Mouse (Mus musculus): ENCODE results near the gene Ccdc50. TPM values are rescaled to one million over a fixed set of nuclear protein-coding genes. Genes with fewer than 3 reads are reported as not detected.

Gene Ccdc50
- polyA plus RNA-seq, 1 experiment from 2014 or later = 30.5 TPM

DNA sequence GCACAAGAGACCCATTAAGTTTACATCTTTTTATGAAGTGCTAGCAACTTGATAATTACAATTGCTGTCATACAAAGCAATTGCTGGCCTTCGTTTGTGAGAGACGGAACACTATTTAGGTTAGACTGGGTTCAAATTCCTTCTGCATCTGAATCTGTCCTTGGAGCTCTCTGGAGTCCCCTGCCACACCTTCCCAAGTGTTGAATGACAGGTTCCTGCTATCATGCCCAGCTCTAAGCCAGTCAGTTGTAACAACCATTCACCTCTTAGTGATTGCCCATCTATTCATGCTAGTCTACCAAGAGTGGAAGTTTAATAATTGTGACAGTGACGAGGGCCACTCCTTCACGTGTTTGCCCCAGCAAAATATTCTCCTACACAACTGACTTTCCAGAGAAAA, 6.5 kb upstream of the Ccdc50 start:
- Histone ChIP-seq H3K27me3 (replicated peaks) (no peaks in the 10 kb centered on the region), H3K4me3 (no peak overlapping the region), H3K9ac (no peak overlapping the region), H3K4me1 (peaks cover 3% of the 10 kb centered on the region; the same call in 1 of the 2 replicates), H3K4me2 (no peak overlapping the region), H3K36me3 (no peaks in the 10 kb centered on the region), H3K27ac (replicated peaks) (no peak overlapping the region), H3K9me3 (no peaks in the 10 kb centered on the region)
- WGBS = 64% methylated on average over 4 of the region's 4 CpGs
- ATAC-seq (ENCODE audit: extremely low read depth, insufficient number of reproducible peaks, low FRiP score, low TSS enrichment) = no peak

DNA sequence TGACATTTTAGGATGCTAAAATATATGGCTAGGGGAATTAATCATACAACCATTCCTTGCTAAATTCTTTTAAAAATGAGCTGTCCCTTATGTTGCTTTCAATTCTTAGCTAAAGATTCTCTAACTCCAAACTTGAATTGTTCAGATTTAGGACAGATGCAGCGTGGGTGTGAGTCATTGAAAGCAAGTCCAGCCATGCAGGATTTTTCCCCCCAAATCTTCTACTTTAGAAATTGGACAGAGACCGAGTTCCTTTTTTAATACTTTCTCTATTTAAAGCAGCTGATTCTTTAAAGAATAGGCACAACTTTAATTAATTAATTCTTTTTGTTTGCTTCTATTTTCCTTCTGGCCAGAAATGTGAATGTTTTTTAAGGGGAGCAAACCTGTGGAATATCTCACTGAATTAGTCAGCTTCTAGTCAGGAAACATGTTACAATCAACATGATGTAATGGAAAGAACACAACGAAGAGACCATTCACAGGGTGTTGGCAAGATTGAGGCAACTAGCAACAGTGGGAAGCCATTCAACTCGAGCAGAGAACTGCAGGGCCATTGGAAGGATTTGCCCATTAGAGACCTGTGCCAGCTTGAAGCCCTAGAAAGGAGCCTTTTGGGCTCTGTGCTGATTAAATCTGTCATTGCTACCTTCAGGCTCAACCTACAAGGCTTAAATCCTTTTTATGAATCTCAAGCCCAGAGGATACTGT, 3.6 kb upstream of the Ccdc50 start:
- WGBS = 53% methylated on average over 4 of the region's 4 CpGs
- no peak overlapping the region for H3K4me2 ChIP-seq
- H3K4me1 ChIP-seq = peaks cover 17% of the 10 kb centered on the region
- no peaks in the 10 kb centered on the region for H3K36me3 ChIP-seq
- no peaks in the 10 kb centered on the region for H3K9me3 ChIP-seq
- H3K4me3 ChIP-seq = no peak overlapping the region
- H3K27me3 ChIP-seq (replicated peaks) = no peaks in the 10 kb centered on the region
- no peak overlapping the region for H3K27ac ChIP-seq (replicated peaks)
- no peak for ATAC-seq (ENCODE audit: extremely low read depth, insufficient number of reproducible peaks, low FRiP score, low TSS enrichment)
- H3K9ac ChIP-seq = no peak overlapping the region

DNA sequence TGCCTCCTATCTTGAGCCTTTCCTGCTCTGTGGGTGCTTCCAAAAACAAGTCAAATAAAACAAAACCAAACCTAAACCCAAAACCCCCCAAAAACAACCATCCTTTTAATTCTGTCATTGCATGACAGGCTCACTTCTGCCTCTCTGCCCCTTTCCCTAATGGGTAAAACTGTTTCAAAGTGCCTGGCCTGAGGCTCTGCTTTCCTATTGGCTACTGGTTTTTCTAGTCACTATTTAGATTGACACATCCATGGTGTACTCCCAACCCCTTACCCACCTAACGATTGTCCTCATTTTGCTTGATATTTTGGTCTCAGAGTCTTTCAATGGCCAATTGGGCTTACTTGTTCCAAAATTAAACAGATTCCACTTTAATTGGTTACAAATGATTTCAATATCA, 3.0 kb upstream of the Ccdc50 start:
- Histone ChIP-seq H3K27ac (replicated peaks) (no peak overlapping the region), H3K4me1 (peaks cover 23% of the 10 kb centered on the region), H3K4me3 (no peak overlapping the region), H3K36me3 (no peaks in the 10 kb centered on the region), H3K27me3 (replicated peaks) (no peaks in the 10 kb centered on the region), H3K9me3 (no peaks in the 10 kb centered on the region), H3K4me2 (no peak overlapping the region), H3K9ac (no peak overlapping the region)
- WGBS = 83% methylated on average over 1 of the region's 1 CpGs
- no peak for ATAC-seq (ENCODE audit: extremely low read depth, insufficient number of reproducible peaks, low FRiP score, low TSS enrichment)

DNA sequence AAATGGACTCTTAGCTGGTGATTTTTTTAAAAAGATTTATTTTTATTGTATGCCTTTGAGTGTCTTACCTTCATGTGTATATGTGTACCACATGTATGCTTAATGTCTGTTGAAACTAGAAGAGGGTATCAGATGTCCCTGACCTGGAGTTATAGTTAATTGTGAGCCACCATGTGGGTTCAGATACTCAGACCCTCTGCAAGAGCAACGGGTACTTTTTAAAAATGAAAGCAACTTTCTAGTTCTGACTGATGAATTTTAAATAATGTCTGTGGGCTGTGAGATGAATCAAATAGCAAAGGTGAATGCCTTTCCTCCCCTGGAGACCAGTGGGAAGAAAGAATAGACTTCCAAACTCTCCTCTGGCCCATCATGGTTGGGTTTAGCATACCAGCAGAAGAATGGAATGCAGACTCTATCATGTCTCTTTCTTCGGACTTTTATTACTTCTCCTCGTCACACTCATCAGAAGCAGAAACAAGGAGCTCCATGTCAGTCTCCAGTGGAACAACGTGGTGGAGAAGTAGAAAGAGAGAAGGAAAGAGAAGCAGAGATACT, 1.7 kb upstream of the Ccdc50 start:
- Histone ChIP-seq H3K9me3 (no peaks in the 10 kb centered on the region), H3K4me1 (peaks cover 34% of the 10 kb centered on the region), H3K4me3 (no peak overlapping the region), H3K36me3 (no peaks in the 10 kb centered on the region), H3K27me3 (replicated peaks) (no peaks in the 10 kb centered on the region), H3K9ac (no peak overlapping the region), H3K4me2 (no peak overlapping the region), H3K27ac (replicated peaks) (no peak overlapping the region)
- no peak for ATAC-seq (ENCODE audit: extremely low read depth, insufficient number of reproducible peaks, low FRiP score, low TSS enrichment)
- WGBS = 66% methylated on average over 4 of the region's 4 CpGs

DNA sequence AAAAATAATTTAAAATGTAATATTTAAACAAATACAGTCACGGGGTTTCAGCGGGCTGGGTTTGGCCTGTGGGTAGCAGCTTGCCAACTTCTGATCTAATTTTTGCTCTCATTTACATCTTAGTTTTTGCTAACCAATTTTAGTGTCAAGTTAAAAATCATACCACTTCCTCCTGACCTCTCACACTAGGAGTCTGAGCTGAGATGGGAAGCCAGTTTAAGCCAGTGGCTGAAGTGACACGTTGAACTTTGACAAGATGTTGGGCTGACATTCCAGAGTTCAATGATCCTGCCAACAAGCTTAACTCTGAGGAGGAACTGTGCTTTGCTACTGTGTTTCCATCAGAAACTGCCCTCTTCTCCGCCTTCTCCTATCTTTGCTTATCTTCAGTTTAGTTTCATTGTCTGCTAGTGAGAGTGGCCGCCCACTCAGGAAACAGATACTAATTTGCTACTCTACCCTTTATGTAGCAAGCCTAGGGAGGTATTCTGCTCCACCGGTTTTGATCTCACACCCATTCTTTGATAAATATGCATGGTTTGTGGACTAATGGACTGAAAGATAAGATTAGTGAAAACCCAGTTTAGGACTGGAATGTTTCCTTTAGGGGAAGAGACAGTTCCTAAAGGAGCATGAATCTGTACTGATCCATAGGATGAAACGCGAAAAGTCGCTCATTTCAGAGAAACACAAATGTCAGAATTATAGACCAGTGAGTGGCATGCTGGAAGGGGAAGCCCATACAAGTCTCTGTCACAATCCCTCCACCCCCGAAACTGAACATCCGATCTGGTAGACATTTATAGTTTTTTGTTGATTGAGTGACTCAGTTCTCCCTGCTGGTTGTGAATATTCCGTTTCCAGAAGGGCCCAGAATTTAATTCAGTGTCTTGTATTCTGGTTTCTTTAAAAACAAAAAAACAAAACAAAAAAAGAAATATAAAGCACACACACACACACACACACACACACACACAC, 746 bp upstream of the Ccdc50 start:
- Histone ChIP-seq H3K9me3 (no peaks in the 10 kb centered on the region), H3K4me3 (peak overlapping the region; percentile 96), H3K27me3 (replicated peaks) (no peaks in the 10 kb centered on the region), H3K36me3 (no peaks in the 10 kb centered on the region), H3K27ac (replicated peaks) (peak overlapping the region; percentile 98), H3K4me2 (peak overlapping the region; percentile 80), H3K4me1 (peaks cover 34% of the 10 kb centered on the region), H3K9ac (peak overlapping the region; percentile 98)
- 32% methylated on average over 12 of the region's 12 CpGs for WGBS
- no peak for ATAC-seq (ENCODE audit: extremely low read depth, insufficient number of reproducible peaks, low FRiP score, low TSS enrichment)

DNA sequence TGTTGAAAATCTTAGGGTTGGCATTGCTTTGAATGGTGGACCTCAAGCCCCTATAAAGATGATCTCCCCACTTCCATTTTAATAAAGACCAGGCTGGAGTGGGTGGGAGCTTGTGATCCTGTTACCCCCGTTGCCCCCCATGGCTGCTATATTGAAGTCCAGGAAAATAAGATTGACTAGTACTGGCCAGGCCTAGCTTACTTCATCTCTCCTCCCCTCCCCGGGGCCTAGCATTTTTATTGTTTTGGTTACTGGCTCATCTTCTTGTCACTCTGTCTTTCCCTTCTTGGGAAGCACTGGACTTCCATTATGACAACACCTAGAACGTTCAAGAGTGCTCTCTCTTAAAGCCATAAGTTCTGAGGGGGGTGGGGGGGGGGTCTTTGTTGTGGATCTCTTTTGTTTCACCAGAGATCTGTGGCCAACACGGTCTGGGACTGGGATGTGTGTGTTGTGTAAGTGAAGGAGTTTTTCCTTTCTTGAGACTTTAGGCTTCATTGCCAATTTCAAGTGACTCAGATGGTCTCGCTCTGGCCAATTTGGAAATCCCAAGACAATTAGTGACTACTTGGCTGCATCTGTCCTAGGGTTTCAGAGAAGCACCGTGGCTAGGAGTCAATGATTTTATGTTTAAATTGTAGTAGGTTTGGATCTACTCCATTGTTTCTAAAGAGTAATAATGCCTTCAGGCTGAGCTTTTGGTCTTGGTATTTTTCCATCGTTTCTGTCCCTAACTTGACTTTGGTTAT, 1.0 kb downstream of the Ccdc50 start:
- peak overlapping the region; percentile 98 for H3K9ac ChIP-seq
- WGBS = 43% methylated on average over 7 of the region's 7 CpGs
- H3K4me2 ChIP-seq = peak overlapping the region; percentile 80
- peak overlapping the region; percentile 98 for H3K27ac ChIP-seq (replicated peaks)
- no peaks in the 10 kb centered on the region for H3K27me3 ChIP-seq (replicated peaks)
- peaks cover 34% of the 10 kb centered on the region for H3K4me1 ChIP-seq
- H3K36me3 ChIP-seq = no peaks in the 10 kb centered on the region
- ATAC-seq (ENCODE audit: extremely low read depth, insufficient number of reproducible peaks, low FRiP score, low TSS enrichment) = no peak
- H3K4me3 ChIP-seq = peak overlapping the region; percentile 96
- H3K9me3 ChIP-seq = no peaks in the 10 kb centered on the region

DNA sequence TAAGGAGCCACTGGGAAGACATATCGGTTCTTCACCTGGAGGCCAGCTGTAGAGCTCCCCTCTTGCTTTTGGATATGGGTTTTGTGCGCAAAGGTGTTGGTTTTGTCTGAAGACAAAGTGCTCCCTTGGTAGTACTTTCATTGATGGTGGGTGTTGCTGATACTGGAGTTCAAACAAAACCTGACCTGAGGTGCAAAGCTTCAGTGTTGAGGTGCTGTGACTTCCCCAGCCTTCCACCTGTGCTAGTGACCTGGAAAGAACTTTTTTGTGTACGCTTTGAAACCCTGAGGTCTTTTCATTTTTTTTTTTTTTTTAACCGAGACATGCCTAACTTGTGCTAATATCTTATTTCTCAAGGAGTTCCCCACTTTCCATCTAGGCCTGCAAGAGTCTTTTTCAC, 1.6 kb downstream of the Ccdc50 start:
- Histone ChIP-seq H3K4me3 (peak overlapping the region; percentile 96), H3K4me2 (peak overlapping the region; percentile 80), H3K36me3 (no peaks in the 10 kb centered on the region), H3K4me1 (peaks cover 34% of the 10 kb centered on the region), H3K27ac (replicated peaks) (peak overlapping the region; percentile 15; the same call in 1 of the 2 replicates), H3K27me3 (replicated peaks) (no peaks in the 10 kb centered on the region), H3K9me3 (no peaks in the 10 kb centered on the region), H3K9ac (peak overlapping the region; percentile 33; the same call in 1 of the 2 replicates)
- 85% methylated on average over 4 of the region's 4 CpGs for WGBS
- no peak for ATAC-seq (ENCODE audit: extremely low read depth, insufficient number of reproducible peaks, low FRiP score, low TSS enrichment)

DNA sequence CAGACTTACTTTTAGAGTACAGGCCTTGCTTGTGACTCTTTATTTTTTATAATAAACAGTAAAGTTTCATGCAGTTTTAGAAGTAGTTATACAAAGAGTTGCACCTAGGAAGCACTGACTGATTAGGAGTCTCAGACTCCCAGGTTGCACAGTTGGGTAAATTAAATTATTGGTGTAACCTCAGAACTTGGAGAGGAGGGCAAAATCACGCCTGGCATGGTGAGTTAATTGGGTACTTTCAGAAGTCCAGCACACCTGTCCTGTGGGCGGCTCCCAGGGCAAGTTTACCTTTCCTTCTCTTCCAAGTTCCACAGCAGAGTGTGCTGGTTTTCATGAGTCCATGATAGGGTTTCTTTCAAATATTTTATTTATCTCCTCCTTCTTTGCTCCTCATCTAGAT, 3.2 kb downstream of the Ccdc50 start:
- ATAC-seq (ENCODE audit: extremely low read depth, insufficient number of reproducible peaks, low FRiP score, low TSS enrichment) = no peak
- Histone ChIP-seq H3K27me3 (replicated peaks) (no peaks in the 10 kb centered on the region), H3K4me1 (peaks cover 34% of the 10 kb centered on the region), H3K9ac (no peak overlapping the region), H3K27ac (replicated peaks) (no peak overlapping the region), H3K4me3 (no peak overlapping the region), H3K9me3 (no peaks in the 10 kb centered on the region), H3K36me3 (no peaks in the 10 kb centered on the region), H3K4me2 (no peak overlapping the region)
- 82% methylated on average over 2 of the region's 2 CpGs for WGBS

DNA sequence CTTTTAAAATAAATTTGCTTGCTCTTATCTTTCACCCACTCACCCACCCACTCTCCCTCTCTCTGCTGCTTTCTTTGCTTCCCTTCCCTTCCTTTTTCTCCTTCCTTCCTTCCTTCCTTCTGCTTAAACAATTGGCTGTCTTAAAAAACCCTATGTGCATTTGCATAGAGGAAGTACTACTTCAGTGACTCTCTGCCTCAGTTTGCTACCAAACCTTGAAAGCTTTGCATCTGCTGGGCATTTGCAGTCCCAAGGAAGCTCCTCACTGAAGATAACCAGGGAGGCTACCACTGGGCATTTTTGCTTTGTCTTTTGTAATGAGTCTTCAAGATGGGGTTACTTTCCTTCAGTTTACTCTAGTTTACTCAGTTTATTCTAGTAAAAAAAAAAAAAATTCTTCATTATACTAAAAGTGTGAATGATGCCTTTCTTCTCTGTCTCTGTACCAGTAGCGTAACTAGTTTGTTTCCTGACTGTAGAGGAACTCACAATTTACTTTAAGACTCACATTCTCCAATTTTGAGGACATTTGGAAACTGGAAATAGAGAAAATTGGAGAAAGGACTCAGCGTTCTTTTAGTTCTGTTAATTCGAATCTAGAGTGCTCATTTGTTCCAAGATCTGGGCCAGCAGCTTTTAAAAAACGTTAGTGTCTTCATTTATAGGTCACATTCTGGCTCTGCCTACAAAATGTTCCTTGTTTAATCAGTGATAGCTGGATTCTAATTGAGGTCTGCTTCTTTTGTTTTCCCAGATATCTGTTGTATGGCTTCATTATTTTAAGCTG, 6.8 kb downstream of the Ccdc50 start:
- no peak for ATAC-seq (ENCODE audit: extremely low read depth, insufficient number of reproducible peaks, low FRiP score, low TSS enrichment)
- Histone ChIP-seq H3K27me3 (replicated peaks) (no peaks in the 10 kb centered on the region), H3K4me2 (no peak overlapping the region), H3K27ac (replicated peaks) (no peak overlapping the region), H3K36me3 (no peaks in the 10 kb centered on the region), H3K4me3 (no peak overlapping the region), H3K9ac (no peak overlapping the region), H3K9me3 (no peaks in the 10 kb centered on the region), H3K4me1 (peaks cover 13% of the 10 kb centered on the region)
- 86% methylated on average over 4 of the region's 4 CpGs for WGBS

DNA sequence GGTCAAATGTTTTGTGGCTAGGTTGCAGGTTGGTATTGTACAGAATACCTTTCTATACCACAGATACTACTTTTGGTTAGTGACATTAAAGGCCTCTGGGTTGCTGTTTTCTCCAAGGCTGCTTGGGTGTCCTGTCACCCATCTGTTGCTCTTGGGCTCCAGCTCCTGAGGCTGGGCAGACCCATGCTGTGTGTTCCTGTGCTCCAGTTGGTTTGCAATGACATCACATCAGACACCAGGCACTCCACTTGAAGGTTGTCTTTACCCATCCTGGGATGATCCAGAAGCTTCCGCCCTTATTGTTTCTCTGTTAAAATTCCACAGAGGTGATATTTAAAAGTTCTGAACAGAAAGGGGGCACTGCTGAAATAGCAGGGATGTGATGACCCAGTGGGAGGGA, 8.3 kb downstream of the Ccdc50 start:
- Histone ChIP-seq H3K27me3 (replicated peaks) (no peaks in the 10 kb centered on the region), H3K36me3 (no peaks in the 10 kb centered on the region), H3K4me3 (no peak overlapping the region), H3K9ac (no peak overlapping the region), H3K27ac (replicated peaks) (no peak overlapping the region), H3K4me2 (no peak overlapping the region), H3K9me3 (no peaks in the 10 kb centered on the region), H3K4me1 (peaks cover 11% of the 10 kb centered on the region)
- ATAC-seq (ENCODE audit: extremely low read depth, insufficient number of reproducible peaks, low FRiP score, low TSS enrichment) = no peak
- WGBS = 84% methylated on average over 1 of the region's 1 CpGs

Measured in heart, embryonic 13.5 days (tissue).